Mouse (Mus musculus) erythroblast, embryonic 14.5 days (primary cell): ENCODE measurements around the gene Sh2d4b.

Source experiments
- GATA1 ChIP-seq: IDR thresholded peaks from 2 replicates; pipeline ENCODE4 v1.6.1; 2012; ENCODE audit warnings: low read length, inconsistent platforms, mixed read lengths
- TAL1 ChIP-seq: IDR thresholded peaks from 3 replicates; pipeline ENCODE4 v1.6.1; 2012; ENCODE audit warnings: low read length, inconsistent platforms, mixed read lengths

DNA sequence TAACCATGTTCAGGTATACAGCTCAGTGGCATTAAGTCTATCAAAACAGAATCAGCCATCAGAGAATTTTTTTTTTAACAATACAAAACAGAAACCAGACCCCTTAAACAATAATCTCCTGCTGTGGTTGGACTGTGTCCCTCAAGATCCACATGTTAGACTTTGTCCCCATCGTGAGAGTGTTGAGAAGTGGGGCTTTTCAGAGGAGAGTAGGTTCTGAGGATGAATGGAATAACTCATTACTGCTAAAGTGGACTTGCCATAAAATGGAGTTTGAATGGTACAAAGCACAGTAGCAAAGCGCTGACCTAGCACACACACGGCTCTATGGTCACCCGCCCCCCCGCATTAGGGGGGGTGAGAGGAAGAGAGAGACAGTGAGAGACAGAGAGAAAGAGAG is 35.8 kb upstream of the Sh2d4b start:
- no peak for TF ChIP-seq TAL1
- no peak for TF ChIP-seq GATA1
